Mouse (Mus musculus): ENCODE measurements at regions not wholly inside any gene's neighbourhood (a gene's known extent, or its start where the extent isn't known, plus 50 kb on each side); places are given as distances from the start of the nearest gene placed in this dataset.
A peak's percentile ranks its signal among the peaks of the same experiment; 100 is the strongest.

DNA sequence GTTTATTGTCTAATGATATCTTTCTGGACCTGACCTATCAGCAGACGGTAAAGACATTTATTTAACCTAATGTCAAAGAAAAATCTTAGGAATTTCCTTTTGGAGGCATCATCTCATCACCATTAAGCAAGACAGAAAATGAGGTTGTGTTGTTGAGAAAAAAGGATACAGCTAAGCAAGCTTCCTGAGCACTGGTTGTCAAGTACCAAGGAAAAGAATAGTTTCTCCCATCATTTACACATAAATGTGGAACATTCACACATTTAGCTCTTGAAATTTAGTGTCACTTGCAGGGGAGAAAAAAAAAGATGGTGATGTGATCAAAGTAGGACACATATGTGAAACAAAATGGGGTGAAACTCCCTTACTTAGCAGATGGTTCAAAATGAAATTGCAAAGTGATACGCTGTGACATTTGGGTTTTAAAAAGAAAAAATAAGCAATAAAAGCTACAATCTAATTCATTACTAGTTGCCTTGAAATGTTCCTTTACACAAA is 157.7 kb upstream of the 1700009N14Rik start:
- no peaks in the 10 kb centered on the region for H3K4me1 ChIP-seq (replicated peaks)
- H3K36me3 ChIP-seq = no peaks in the 10 kb centered on the region
- H3K9me3 ChIP-seq (replicated peaks) = no peaks in the 10 kb centered on the region
- no peak overlapping the region for H3K27ac ChIP-seq (ENCODE audit: poor library complexity, severe bottlenecking)
- no peak for ATAC-seq (ENCODE audit: insufficient number of reproducible peaks, low FRiP score)
- no peaks in the 10 kb centered on the region for H3K27me3 ChIP-seq (replicated peaks)
- H3K9ac ChIP-seq = no peak overlapping the region
- 60% methylated on average over 2 of the region's 2 CpGs for WGBS
- H3K4me3 ChIP-seq = no peak overlapping the region
- H3K4me2 ChIP-seq = no peak overlapping the region

DNA sequence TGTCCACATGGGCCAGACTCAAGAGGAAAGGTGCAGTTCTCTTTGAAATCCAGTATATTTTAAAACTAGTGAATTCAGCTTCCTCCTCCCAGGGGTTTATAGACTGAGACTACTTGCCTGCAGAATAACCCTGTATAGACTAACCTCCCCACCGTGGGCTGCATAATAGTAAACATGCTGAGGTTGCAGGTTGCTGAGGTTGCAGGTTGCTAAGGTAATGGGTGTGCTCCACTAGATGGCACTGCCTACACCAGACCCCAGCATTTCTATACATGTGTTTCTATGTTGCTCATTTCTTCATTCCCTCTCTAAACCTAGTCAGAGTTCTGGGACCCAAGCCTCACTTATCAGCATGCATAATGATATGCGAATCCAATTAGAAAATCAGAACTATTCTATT is 140.0 kb upstream of the 1700009N14Rik start:
- Histone ChIP-seq H3K4me1 (replicated peaks) (no peaks in the 10 kb centered on the region), H3K27ac (ENCODE audit: poor library complexity, severe bottlenecking) (no peak overlapping the region), H3K36me3 (no peaks in the 10 kb centered on the region), H3K4me3 (no peak overlapping the region), H3K9me3 (replicated peaks) (no peaks in the 10 kb centered on the region), H3K27me3 (replicated peaks) (no peaks in the 10 kb centered on the region), H3K4me2 (no peak overlapping the region), H3K9ac (no peak overlapping the region)
- WGBS = 44% methylated on average over 2 of the region's 2 CpGs
- ATAC-seq (ENCODE audit: insufficient number of reproducible peaks, low FRiP score) = no peak

DNA sequence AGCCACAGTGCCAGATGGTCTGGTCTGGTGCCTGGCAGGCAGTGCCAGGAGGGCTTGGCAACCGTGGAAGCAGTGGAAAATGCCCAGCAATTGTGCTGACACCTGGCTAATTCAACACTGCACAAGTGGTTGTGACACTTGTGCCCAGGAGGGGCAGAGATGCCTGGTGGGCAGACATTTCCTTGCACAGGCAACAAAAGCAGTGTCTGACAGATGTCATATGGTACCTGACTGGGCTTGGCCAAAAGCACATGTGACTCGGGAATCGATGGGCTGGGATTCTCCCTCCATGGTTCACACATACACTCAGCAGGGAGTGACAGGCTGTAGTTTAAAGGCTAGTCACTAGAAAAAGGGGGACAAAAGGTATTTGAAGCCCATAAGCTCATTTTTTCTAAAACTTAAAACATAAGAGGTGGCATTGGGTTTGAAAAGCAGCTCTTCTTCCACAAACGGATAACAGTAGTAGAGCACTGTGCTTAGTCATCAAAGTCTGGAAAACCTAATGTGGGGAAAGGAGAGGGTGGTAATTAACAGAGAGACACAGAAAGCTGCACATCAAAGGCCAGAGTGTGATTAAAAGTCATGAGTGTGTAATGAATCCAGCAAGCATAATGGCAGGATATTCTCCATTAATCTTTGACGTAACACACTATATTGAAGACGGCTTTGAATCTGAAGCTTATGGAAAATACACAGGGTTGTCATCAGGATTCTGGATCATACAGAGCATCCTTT is 105.5 kb upstream of the 1700009N14Rik start:
- no peaks in the 10 kb centered on the region for H3K36me3 ChIP-seq
- H3K4me2 ChIP-seq = no peak overlapping the region
- whole genome bisulfite sequencing = 80% methylated on average over 6 of the region's 6 CpGs

GRCm38 (mm10) chr4:39345139-39345412 is 105.0 kb upstream of the 1700009N14Rik start:
- Histone ChIP-seq H3K4me3 (no peak overlapping the region), H3K4me2 (no peak overlapping the region), H3K4me1 (replicated peaks) (no peaks in the 10 kb centered on the region), H3K9ac (no peak overlapping the region), H3K27me3 (replicated peaks) (no peaks in the 10 kb centered on the region), H3K36me3 (no peaks in the 10 kb centered on the region), H3K9me3 (replicated peaks) (no peaks in the 10 kb centered on the region), H3K27ac (ENCODE audit: poor library complexity, severe bottlenecking) (no peak overlapping the region)
- 39% methylated on average over 1 of the region's 1 CpGs for WGBS
- no peak for ATAC-seq (ENCODE audit: insufficient number of reproducible peaks, low FRiP score)

More for the DNA sequence above, 105.5 kb upstream of the 1700009N14Rik start:
- H3K4me1 ChIP-seq (replicated peaks) = no peaks in the 10 kb centered on the region
- H3K27ac ChIP-seq (ENCODE audit: poor library complexity, severe bottlenecking) = no peak overlapping the region
- no peak overlapping the region for H3K9ac ChIP-seq
- H3K9me3 ChIP-seq (replicated peaks) = no peaks in the 10 kb centered on the region
- ATAC-seq (ENCODE audit: insufficient number of reproducible peaks, low FRiP score) = no peak
- no peaks in the 10 kb centered on the region for H3K27me3 ChIP-seq (replicated peaks)
- H3K4me3 ChIP-seq = no peak overlapping the region

DNA sequence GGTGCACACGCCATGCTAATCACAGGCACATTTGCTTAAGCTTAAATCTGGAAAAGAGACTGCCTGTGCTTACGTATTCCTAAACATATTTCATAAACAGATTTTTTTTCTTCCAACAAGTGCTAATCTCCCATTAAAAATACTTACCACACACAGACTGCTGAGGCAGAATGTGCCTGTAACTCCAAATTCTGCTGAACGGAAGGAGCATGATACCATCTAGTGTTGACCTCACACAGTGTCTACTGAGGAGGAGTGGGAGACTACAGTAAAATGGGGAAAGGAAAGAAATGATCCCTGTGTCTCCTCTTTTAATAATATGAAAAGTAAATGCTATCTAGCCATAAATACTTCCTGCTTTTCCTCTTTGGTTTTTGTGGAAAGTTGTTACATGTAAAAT is 81.9 kb upstream of the 1700009N14Rik start:
- WGBS = 73% methylated on average over 3 of the region's 3 CpGs
- ATAC-seq (ENCODE audit: insufficient number of reproducible peaks, low FRiP score) = no peak
- no peaks in the 10 kb centered on the region for H3K9me3 ChIP-seq (replicated peaks)
- H3K4me2 ChIP-seq = no peak overlapping the region
- no peaks in the 10 kb centered on the region for H3K4me1 ChIP-seq (replicated peaks)
- H3K4me3 ChIP-seq = no peak overlapping the region
- no peak overlapping the region for H3K27ac ChIP-seq (ENCODE audit: poor library complexity, severe bottlenecking)
- no peaks in the 10 kb centered on the region for H3K36me3 ChIP-seq
- no peaks in the 10 kb centered on the region for H3K27me3 ChIP-seq (replicated peaks)
- H3K9ac ChIP-seq = no peak overlapping the region

- WGBS = 54% methylated on average over 2 of the region's 2 CpGs
- Histone ChIP-seq H3K27me3 (replicated peaks) (no peaks in the 10 kb centered on the region), H3K9me3 (replicated peaks) (no peaks in the 10 kb centered on the region), H3K4me1 (replicated peaks) (no peaks in the 10 kb centered on the region), H3K27ac (ENCODE audit: poor library complexity, severe bottlenecking) (no peak overlapping the region), H3K4me2 (no peak overlapping the region), H3K4me3 (no peak overlapping the region), H3K36me3 (no peaks in the 10 kb centered on the region), H3K9ac (no peak overlapping the region)
- ATAC-seq (ENCODE audit: insufficient number of reproducible peaks, low FRiP score) = no peak
These were observed 69.3 kb upstream of the 1700009N14Rik start for GRCm38 (mm10) chr4:39380771-39381170.

DNA sequence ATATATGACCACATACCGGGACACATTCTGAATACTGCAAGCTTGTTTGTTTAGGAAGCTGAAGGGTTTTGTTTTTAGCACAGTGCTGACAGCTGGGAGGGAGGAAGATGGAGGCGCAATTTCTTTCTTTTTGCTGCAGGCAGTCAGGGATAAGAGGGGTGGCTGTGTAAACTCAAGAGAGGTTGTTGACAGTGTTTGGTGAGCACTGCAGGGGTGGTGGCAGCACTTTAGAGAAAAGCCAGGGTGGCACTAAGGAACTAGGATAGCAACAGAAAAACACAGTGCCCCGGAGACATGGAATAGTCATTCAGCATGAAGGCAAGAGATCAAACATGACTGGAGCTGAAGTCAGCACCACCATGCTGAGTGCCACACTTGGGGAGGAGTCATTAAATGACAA is 51.9 kb upstream of the 1700009N14Rik start:
- peak; percentile 78 for ATAC-seq (ENCODE audit: insufficient number of reproducible peaks, low FRiP score)
- Histone ChIP-seq H3K9me3 (replicated peaks) (peaks cover 11% of the 10 kb centered on the region), H3K36me3 (no peaks in the 10 kb centered on the region), H3K27me3 (replicated peaks) (no peaks in the 10 kb centered on the region), H3K4me1 (replicated peaks) (peaks cover 9% of the 10 kb centered on the region), H3K27ac (ENCODE audit: poor library complexity, severe bottlenecking) (no peak overlapping the region), H3K4me3 (no peak overlapping the region), H3K4me2 (no peak overlapping the region), H3K9ac (no peak overlapping the region)
- WGBS = 13% methylated on average over 3 of the region's 3 CpGs

All from heart, embryonic 12.5 days (tissue).